Mouse (Mus musculus) hindbrain, postnatal 0 days (tissue): ENCODE results near the gene Pax2. TPM values are rescaled to one million over a fixed set of nuclear protein-coding genes. Genes with fewer than 3 reads are reported as not detected.
A peak's percentile ranks its signal among the peaks of the same experiment; 100 is the strongest.

ENCODE experiments used
- ATAC-seq: fragments of 200-750 bp; cut with Nextera tagmentation; 2 replicates; pipeline ENCODE4 v1.8.0; 2017; ENCODE audit warnings: mild to moderate bottlenecking, moderate TSS enrichment, moderate library complexity
- DNase-seq: peaks from one replicate; pipeline ENCODE4 v3.0.0-alpha.2; 2015; ENCODE audit warnings: low spot score
- H3K27ac ChIP-seq: fragments of 300-500 bp; sonication (generic); 2 replicates; pipeline ENCODE4 v1.5.1; 2014; ENCODE audit warnings: mild to moderate bottlenecking
- H3K27me3 ChIP-seq: fragments of 300-500 bp; sonication (generic); 2 replicates; pipeline ENCODE4 v1.6.1; 2014; ENCODE audit warnings: low read length, mixed read lengths; ENCODE audit not compliant: insufficient read depth
- H3K36me3 ChIP-seq: fragments of 300-500 bp; sonication (generic); 2 replicates; pipeline ENCODE4 v1.6.1; 2014; ENCODE audit warnings: low read length, mixed read lengths; ENCODE audit not compliant: insufficient read depth
- H3K4me1 ChIP-seq: fragments of 300-500 bp; sonication (generic); 2 replicates; pipeline ENCODE4 v1.6.1; 2014; ENCODE audit warnings: antibody characterized with exemption, low read length, mixed read lengths; ENCODE audit not compliant: insufficient read depth
- H3K4me2 ChIP-seq: fragments of 300-500 bp; sonication (generic); 2 replicates; pipeline ENCODE4 v1.6.1; 2014; ENCODE audit warnings: low read depth, mild to moderate bottlenecking, low read length, moderate library complexity, mixed read lengths
- H3K4me3 ChIP-seq: fragments of 300-500 bp; sonication (generic); 2 replicates; pipeline ENCODE4 v1.5.1; 2014; ENCODE audit warnings: low read length
- H3K9ac ChIP-seq: fragments of 300-500 bp; sonication (generic); replicated peaks from 2 replicates; pipeline ENCODE4 v1.6.1; 2014; ENCODE audit warnings: mild to moderate bottlenecking, low read length, moderate library complexity, mixed read lengths
- H3K9me3 ChIP-seq: fragments of 300-500 bp; sonication (generic); 2 replicates; pipeline ENCODE4 v1.6.1; 2016; ENCODE audit warnings: low read length, mixed read lengths
- CTCF ChIP-seq: IDR thresholded peaks from 2 replicates; pipeline ENCODE4 v1.5.1; 2016; ENCODE audit warnings: antibody characterized with exemption, control low read depth, low read depth
- WGBS: fragments of 180-500 bp; shearing (Covaris S2); extraction: QIAGEN DNeasy Blood & Tissue Kit; methylation state at CpG from one replicate; pipeline ENCODE4 v1.1.7; 2014; 5-methylcytosine and 5-hydroxymethylcytosine counted together
- polyA plus RNA-seq: library from polyadenylated mRNA; unstranded; fragments of >200 nt; fragmentation: Nextera tagmentation; extraction: Ambion mirVana; gene quantifications from 2 replicates; pipeline ENCODE4 v1.2.1, GENCODE M21; 2015
- total RNA-seq: library from RNA; depleted of rRNA; stranded (reverse); fragments of >200 nt; gene quantifications from 2 replicates; pipeline ENCODE4 v1.2.3, GENCODE M21; 2014

Pax2 gene
- total and polyA plus RNA-seq, 2 experiments from 2014 or later: 8.1 to 11.2 TPM

DNA sequence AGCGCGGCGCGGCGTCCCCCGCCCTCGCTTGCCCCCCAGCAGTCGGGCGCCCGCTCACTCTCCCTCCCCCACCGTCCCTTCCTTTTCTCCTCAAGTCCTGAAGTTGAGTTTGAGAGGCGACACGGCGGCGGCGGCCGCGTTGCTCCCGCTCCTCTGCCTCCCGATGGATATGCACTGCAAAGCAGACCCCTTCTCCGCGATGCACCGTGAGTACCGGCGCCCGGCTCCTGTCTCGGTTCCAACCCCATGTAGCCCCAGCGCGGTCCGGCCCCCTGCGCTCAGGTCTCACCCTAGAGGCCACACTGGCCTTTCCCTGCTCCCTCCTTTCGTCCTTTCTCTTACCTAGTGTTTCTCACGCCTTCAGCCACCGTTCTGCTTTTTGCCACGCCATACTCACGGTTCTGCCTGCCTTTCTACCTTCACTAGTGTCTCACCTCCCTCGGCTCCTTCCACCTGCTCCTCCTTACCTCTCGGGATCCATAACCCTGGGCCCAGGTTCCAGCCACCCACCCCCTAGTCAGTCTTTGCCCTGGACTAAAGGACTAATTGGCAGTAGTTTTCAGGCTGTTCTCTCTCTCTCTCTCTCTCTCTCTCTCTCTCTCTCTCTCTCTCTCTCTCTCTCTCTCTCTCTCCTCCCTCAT lies 1.5 kb downstream of the Pax2 start:
- peak overlapping the region; percentile 39 for H3K4me3 ChIP-seq
- peak overlapping the region; percentile 54 for H3K4me2 ChIP-seq
- no peaks in the 10 kb centered on the region for H3K36me3 ChIP-seq
- peaks cover 68% of the 10 kb centered on the region for H3K27me3 ChIP-seq
- WGBS: under 1% methylated on average over 36 of the region's 38 CpGs
- ATAC-seq (no peak), DNase-seq (no peak)
- H3K4me1 ChIP-seq: no peaks in the 10 kb centered on the region
- H3K9me3 ChIP-seq: no peaks in the 10 kb centered on the region
- H3K27ac ChIP-seq: peak overlapping the region; percentile 51
- peak overlapping the region; percentile 41 for H3K9ac ChIP-seq
- TF ChIP-seq CTCF: no peak

DNA sequence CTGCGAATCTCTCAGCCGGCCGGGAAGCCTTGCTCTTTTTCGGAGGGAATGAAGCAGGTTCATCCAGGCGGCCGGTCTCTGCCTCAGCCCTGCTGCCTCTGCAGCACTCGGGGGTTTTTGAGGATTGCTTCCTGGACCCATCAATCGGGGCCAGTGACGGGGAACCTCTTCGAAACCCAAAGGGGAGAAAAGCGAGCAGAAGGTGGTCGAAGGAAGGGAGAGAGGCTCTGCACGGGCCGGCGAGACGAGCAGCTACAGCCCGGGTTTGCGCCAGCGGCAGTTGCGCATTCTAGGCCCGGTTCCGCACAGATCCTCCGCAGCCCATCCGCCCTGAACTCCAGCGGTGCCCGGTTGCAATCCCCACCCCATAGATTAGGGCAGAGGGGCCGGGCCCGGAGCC lies 3.0 kb downstream of the Pax2 start:
- WGBS: 4% methylated on average over 28 of the region's 28 CpGs
- H3K36me3 ChIP-seq: no peaks in the 10 kb centered on the region
- H3K9me3 ChIP-seq: no peaks in the 10 kb centered on the region
- peak overlapping the region; percentile 39 for H3K4me3 ChIP-seq
- peaks cover 69% of the 10 kb centered on the region for H3K27me3 ChIP-seq
- ATAC-seq (no peak), DNase-seq (no peak)
- no peaks in the 10 kb centered on the region for H3K4me1 ChIP-seq
- peak overlapping the region; percentile 42 for H3K9ac ChIP-seq
- no peak for TF ChIP-seq CTCF
- peak overlapping the region; percentile 37 for H3K4me2 ChIP-seq
- peak overlapping the region; percentile 27; the same call in 1 of the 2 replicates for H3K27ac ChIP-seq

DNA sequence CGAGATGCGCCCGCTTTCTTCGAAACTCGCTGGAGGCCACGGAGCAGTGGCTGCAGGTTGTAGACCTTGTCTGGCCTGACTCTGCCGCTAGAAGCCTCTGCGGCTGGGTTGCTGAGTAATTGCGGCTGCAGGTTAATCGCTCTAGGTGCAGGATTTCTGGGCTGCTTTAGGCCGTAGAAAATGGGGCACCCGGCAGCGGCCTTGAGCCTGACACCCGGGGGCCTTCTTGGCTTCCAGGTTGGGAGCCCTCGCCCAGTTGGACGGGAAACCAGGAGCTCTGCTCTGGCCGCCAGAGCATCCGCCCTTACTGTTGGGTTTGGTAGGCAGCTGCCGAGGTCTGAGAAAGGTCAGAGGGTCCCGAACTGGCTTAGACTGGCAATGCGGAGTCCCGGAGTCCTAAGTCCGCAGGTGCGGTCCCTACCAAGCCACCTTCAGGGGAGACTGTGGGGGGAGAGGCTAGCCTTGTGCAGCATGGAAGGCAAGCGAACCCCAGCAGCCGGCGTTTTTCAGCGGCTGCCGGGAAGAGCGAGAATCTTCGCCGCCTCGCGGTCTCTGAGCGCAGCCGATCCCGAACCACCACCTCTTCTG lies 3.8 kb downstream of the Pax2 start:
- Histone ChIP-seq H3K9me3 (no peaks in the 10 kb centered on the region), H3K36me3 (no peaks in the 10 kb centered on the region), H3K27me3 (peaks cover 70% of the 10 kb centered on the region), H3K9ac (peak overlapping the region; percentile 42), H3K4me3 (peak overlapping the region; percentile 39), H3K4me2 (peak overlapping the region; percentile 37), H3K4me1 (no peaks in the 10 kb centered on the region), H3K27ac (peak overlapping the region; percentile 27)
- DNase-seq (peak; percentile 25), ATAC-seq (no peak)
- WGBS: 1% methylated on average over 37 of the region's 37 CpGs
- no peak for TF ChIP-seq CTCF

DNA sequence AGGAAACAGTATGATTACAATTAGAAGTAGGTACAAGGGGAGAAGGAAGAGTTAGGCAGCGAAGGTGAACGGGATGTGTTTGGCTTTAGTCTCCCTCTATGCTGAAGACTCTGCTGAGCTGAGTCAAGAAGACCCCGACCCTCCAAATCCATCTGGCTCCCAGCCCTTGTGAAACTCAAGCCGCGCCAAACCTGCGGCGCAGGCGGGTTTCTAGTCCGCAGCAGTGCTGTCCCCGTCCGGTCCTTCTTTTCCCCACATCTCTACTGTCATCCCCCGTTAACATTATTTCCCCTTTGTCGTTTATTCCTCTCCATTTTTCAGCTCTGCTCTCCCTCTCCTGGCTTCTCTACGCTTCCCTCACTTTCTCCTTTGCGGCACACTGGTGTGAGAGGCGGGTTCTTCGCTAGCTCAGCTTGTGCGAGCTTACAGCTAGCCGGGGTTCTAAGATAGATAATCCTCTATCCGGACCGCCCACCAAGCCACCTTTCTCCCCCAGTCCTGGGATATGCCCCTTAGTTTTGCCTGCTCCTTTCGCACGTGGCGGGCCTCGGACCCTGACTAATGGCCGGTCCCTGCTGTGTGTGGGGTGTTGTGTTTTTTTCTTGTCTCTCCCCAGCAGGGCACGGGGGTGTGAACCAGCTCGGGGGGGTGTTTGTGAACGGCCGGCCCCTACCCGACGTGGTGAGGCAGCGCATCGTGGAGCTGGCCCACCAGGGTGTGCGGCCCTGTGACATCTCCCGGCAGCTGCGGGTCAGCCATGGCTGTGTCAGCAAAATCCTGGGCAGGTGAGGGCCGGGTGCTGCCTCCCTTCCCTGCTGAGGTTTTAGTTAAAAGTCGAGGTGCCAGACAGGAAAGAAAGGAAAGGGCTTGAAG lies 4.7 kb downstream of the Pax2 start:
- ATAC-seq: no peak
- Histone ChIP-seq H3K36me3 (no peaks in the 10 kb centered on the region), H3K4me2 (peak overlapping the region; percentile 37), H3K4me3 (peak overlapping the region; percentile 39), H3K9ac (peak overlapping the region; percentile 42), H3K4me1 (no peaks in the 10 kb centered on the region), H3K27ac (peak overlapping the region; percentile 27; the same call in 1 of the 2 replicates), H3K27me3 (peaks cover 64% of the 10 kb centered on the region), H3K9me3 (no peaks in the 10 kb centered on the region)
- DNase-seq: no peak
- no peak for TF ChIP-seq CTCF
- 5% methylated on average over 39 of the region's 39 CpGs for WGBS

DNA sequence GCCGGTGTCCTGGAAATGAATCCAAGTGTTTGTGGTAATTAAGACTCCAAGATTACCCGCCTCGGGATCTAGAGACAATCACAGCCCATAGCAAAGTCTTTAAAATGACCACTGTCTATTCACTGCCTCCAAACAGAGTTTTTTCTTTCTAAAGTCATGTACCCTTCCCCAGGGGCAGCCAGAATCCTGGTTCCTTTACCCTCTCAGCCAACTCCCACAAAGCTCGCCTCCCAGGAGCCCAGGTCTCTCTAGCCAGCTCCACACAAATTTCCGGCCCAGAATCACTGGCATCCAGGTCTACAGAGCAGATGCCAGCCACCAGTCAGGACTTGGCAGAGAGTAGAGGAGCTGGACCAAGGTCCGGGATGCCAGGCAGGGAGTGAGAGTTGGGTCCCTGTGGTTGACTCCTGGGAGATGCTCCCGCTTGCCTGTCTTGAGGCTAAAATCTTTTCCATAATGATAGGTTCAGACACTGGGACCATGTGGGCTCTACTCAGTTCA lies 6.3 kb downstream of the Pax2 start:
- Histone ChIP-seq H3K4me1 (no peaks in the 10 kb centered on the region), H3K27ac (no peak overlapping the region), H3K4me2 (peak overlapping the region; percentile 37), H3K9ac (peak overlapping the region; percentile 17; the same call in 1 of the 2 replicates), H3K27me3 (peaks cover 51% of the 10 kb centered on the region), H3K9me3 (no peaks in the 10 kb centered on the region), H3K36me3 (no peaks in the 10 kb centered on the region), H3K4me3 (peak overlapping the region; percentile 39)
- ATAC-seq (no peak), DNase-seq (no peak)
- TF ChIP-seq CTCF: no peak
- WGBS: 40% methylated on average over 7 of the region's 7 CpGs

DNA sequence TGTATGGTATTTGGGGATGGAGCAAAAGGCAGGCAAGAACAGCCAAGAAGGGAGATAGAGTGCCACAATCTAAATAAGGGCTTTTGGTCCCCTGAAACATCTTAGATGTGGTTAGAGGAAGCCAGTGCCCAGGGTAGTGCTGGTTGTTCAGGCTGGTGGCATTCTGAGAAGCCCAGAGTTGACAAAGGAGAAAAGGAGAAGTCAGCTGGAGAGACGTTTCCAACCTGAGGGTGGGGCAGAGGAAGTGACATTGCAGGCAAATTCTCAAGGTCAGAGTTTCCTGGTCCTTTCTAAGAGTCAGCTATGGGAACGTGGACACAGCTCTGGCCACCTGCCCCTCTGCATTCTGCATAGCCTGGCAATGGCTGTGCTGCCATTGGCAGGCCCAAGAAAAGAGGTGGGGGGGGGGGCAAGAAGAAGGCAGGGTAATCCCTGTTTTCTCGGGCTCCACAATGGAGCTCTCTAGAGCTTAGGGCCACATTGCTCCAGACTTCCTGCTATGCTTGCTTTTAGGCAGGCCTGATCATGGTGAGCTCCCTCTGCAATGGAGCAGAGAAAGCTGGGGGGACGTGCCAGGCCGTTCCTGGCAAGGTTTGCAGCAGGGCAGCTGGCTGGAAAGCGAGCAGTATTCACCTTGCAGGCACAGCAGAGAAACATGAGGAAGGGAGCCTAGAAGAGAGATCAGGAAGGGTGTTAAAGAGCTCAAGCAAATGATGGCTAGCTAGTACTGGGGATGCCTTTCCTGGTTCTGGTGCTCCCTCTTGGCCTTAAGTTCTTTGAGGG lies 14.6 kb downstream of the Pax2 start:
- 55% methylated on average over 6 of the region's 6 CpGs for WGBS
- H3K4me3 ChIP-seq: no peak overlapping the region
- H3K36me3 ChIP-seq: no peaks in the 10 kb centered on the region
- 0 out of 2 replicates have a peak, but pooled peaks cover 3% of the 10 kb centered on the region for H3K27me3 ChIP-seq
- H3K27ac ChIP-seq: no peak overlapping the region
- ATAC-seq (no peak), DNase-seq (no peak)
- no peak overlapping the region for H3K4me2 ChIP-seq
- no peak for TF ChIP-seq CTCF
- no peaks in the 10 kb centered on the region for H3K9me3 ChIP-seq
- no peak overlapping the region for H3K9ac ChIP-seq
- no peaks in the 10 kb centered on the region for H3K4me1 ChIP-seq
